ENCODE assay signal across 28 mouse cellular contexts in genomic region chr7:5035628-5036027, GRCm38 (mm10). TPM values are rescaled to one million over a fixed set of nuclear protein-coding genes. Genes with fewer than 3 reads are reported as not detected.
A peak's percentile ranks its signal among the peaks of the same experiment; 100 is the strongest.
DNase-seq lines count a peak whose midpoint lies in the region; ATAC-seq lines count a peak whose summit lies in the region.
"Had no signal": no experiment of that assay in that cellular context is flagged by ENCODE, and none has a peak within 500 bp of the region (broad histone marks: within the 10 kb centered on the region; RNA-seq: fewer than 3 reads in every experiment).

No protein-coding gene starts in this region.

- H3K4me1 ChIP-seq in megakaryocyte, embryonic 14.5 days, result peaks cover 28% of the 10 kb centered on the region

- no peak for ATAC-seq in megakaryocyte, adult 5-6 weeks (ENCODE audit: poor library complexity, severe bottlenecking)
- ATAC-seq: activated CD4-positive, CD25-positive, alpha-beta regulatory T cell, adult 4 months; CD4-positive, CD25-positive, alpha-beta regulatory T cell, adult 4 months; forebrain, embryonic 13.5 days; forebrain, embryonic 15.5 days; forebrain, postnatal 0 days; Patski had no signal

- H3K4me3 ChIP-seq in megakaryocyte, embryonic 14.5 days (replicated peaks), result peak overlapping the region; percentile 55
- H3K4me3 ChIP-seq: embryonic facial prominence, embryonic 12.5 days; forebrain, embryonic 13.5 days; forebrain, embryonic 15.5 days had no signal

- H3K36me3 ChIP-seq in megakaryocyte, embryonic 14.5 days (replicated peaks; ENCODE audit: low read length), result peaks cover 63% of the 10 kb centered on the region

- H3K9me3 ChIP-seq in megakaryocyte, embryonic 14.5 days, result peaks cover 14% of the 10 kb centered on the region
- H3K9me3 ChIP-seq: forebrain, embryonic 15.5 days had no signal

- no peaks in the 10 kb centered on the region for H3K27me3 ChIP-seq in megakaryocyte, embryonic 14.5 days (replicated peaks)
- H3K27me3 ChIP-seq: CH12.LX; embryonic facial prominence, embryonic 12.5 days; forebrain, embryonic 13.5 days; forebrain, embryonic 15.5 days; Patski had no signal

- peak; percentile 39 for DNase-seq in cerebellum, adult 9-11 months
- DNase-seq in cerebellum, adult 18-20 months, result no peak
- no peak for DNase-seq in adrenal gland, postnatal 36 days
- DNase-seq: adrenal gland, adult 8-10 months; adrenal gland, postnatal 14 days; B cell, adult 2 months; cerebellum, adult 11 months; cerebellum, adult 2 months; cerebellum, adult 9-10 months; cerebellum, postnatal 14 days; cerebellum, postnatal 36 days; embryo, embryonic 11 days; forebrain, postnatal 0 days had no signal

RNA-seq across cellular contexts. Expression of gene 4632433K11Rik, which starts 1.7 kb away (rescaled TPM):
- polyA plus RNA-seq in megakaryocyte, embryonic 14.5 days (2012; ENCODE audit: insufficient read depth, low replicate concordance), result not detected in 2 replicates
- 0.62 TPM in 1 of 2 replicates, not detected in the other for total RNA-seq in megakaryocyte, adult 5-6 weeks (2015)
- 0.81 TPM in 1 of 2 replicates, not detected in the other for total RNA-seq in megakaryocyte, adult 5-6 weeks (2017)
- not detected for total RNA-seq in adrenal gland, postnatal 36 days (2021)
- total RNA-seq: adrenal gland, adult 18-20 months; adrenal gland, postnatal 14 days; adrenal gland, postnatal 4 days; CH12.LX had no signal
- polyA plus RNA-seq: activated CD4-positive, CD25-positive, alpha-beta regulatory T cell, adult 4 months; brain, embryonic 14.5 days; CD4-positive, CD25-positive, alpha-beta regulatory T cell, adult 4 months; cerebellum, adult 2 months; embryonic facial prominence, embryonic 12.5 days; embryonic facial prominence, embryonic 14.5 days; forebrain, embryonic 11.5 days; forebrain, embryonic 13.5 days; forebrain, embryonic 15.5 days; forebrain, postnatal 0 days; G1E; Patski had no signal

RNA-seq across cellular contexts. Expression of gene Zfp784, which starts 2.6 kb away (rescaled TPM):
- 0.96 and 6.5 TPM in 2 replicates for polyA plus RNA-seq in megakaryocyte, embryonic 14.5 days (2012; ENCODE audit: insufficient read depth, low replicate concordance)
- 2.5 and 3.2 TPM in 2 replicates for total RNA-seq in megakaryocyte, adult 5-6 weeks (2015)
- 1.7 TPM in 2 replicates for total RNA-seq in megakaryocyte, adult 5-6 weeks (2017)
- 1 to 10 TPM; 3.8 to 4.5 TPM for total RNA-seq in adrenal gland, postnatal 36 days (2021)

RNA-seq across cellular contexts. Expression of gene Ccdc106, which starts 15.3 kb away (rescaled TPM):
- 7.3 and 34.4 TPM in 2 replicates for polyA plus RNA-seq in megakaryocyte, embryonic 14.5 days (2012; ENCODE audit: insufficient read depth, low replicate concordance)
- total RNA-seq in megakaryocyte, adult 5-6 weeks (2015), result 0.13 and 0.48 TPM in 2 replicates
- 2.1 TPM in 1 of 2 replicates, not detected in the other for total RNA-seq in megakaryocyte, adult 5-6 weeks (2017)
- total RNA-seq in adrenal gland, postnatal 36 days (2021), result 1 to 10 TPM in 1 of 2 experiments, under 1 TPM in 1; 0.96 to 1.4 TPM
- total RNA-seq: G1E had no signal

RNA-seq across cellular contexts. Expression of gene Zfp865, which starts 15.5 kb away (rescaled TPM):
- polyA plus RNA-seq in megakaryocyte, embryonic 14.5 days (2012; ENCODE audit: insufficient read depth, low replicate concordance), result 30.6 and 81.9 TPM in 2 replicates
- 11.9 and 12.0 TPM in 2 replicates for total RNA-seq in megakaryocyte, adult 5-6 weeks (2015)
- total RNA-seq in megakaryocyte, adult 5-6 weeks (2017), result 13.6 and 14.4 TPM in 2 replicates
- total RNA-seq in adrenal gland, postnatal 36 days (2021), result 10 to 100 TPM; 22.1 to 24.1 TPM

RNA-seq across cellular contexts. Expression of gene Zfp580, which starts 15.7 kb away (rescaled TPM):
- 58.5 and 224 TPM in 2 replicates for polyA plus RNA-seq in megakaryocyte, embryonic 14.5 days (2012; ENCODE audit: insufficient read depth, low replicate concordance)
- total RNA-seq in megakaryocyte, adult 5-6 weeks (2015), result 0.25 and 1.6 TPM in 2 replicates
- total RNA-seq in megakaryocyte, adult 5-6 weeks (2017), result not detected in 2 replicates
- total RNA-seq in adrenal gland, postnatal 36 days (2021), result 1 to 10 TPM; 6.4 to 9.3 TPM
